18 mouse cellular contexts compared by ENCODE assay signal in genomic region chr7:83869839-83870543, GRCm38 (mm10). TPM values are rescaled to one million over a fixed set of nuclear protein-coding genes. Genes with fewer than 3 reads are reported as not detected.
DNase-seq lines count a peak whose midpoint lies in the region; ATAC-seq and TF ChIP-seq lines count a peak whose summit lies in the region.
"Had no signal": no experiment of that assay in that cellular context is flagged by ENCODE, and none has a peak within 500 bp of the region (broad histone marks: within the 10 kb centered on the region; RNA-seq: fewer than 3 reads in every experiment).

No protein-coding gene starts in this region.

- ATAC-seq in hindbrain, embryonic 12.5 days (ENCODE audit: low FRiP score): peak; percentile 69
- ATAC-seq in hindbrain, postnatal 0 days: no peak
- ATAC-seq in lung, embryonic 16.5 days (ENCODE audit: low read depth): peak; percentile 48
- peak; percentile 29; the same call in 1 of the 2 replicates for ATAC-seq in neural tube, embryonic 12.5 days (ENCODE audit: low FRiP score, low read depth)
- peak; percentile 21; the same call in 1 of the 2 replicates for ATAC-seq in neural tube, embryonic 15.5 days (ENCODE audit: low FRiP score)
- ATAC-seq: activated CD4-positive, CD25-positive, alpha-beta regulatory T cell, adult 4 months; forebrain, embryonic 13.5 days; forebrain, postnatal 0 days; Patski had no signal

- H3K4me2 ChIP-seq in hindbrain, embryonic 12.5 days (replicated peaks): no peak overlapping the region
- no peak overlapping the region for H3K4me2 ChIP-seq in hindbrain, postnatal 0 days (ENCODE audit: low read depth, low read length)
- no peak overlapping the region for H3K4me2 ChIP-seq in lung, embryonic 16.5 days (ENCODE audit: low read depth, low read length)
- no peak overlapping the region for H3K4me2 ChIP-seq in neural tube, embryonic 12.5 days (replicated peaks)
- H3K4me2 ChIP-seq in neural tube, embryonic 15.5 days: no peak overlapping the region
- H3K4me2 ChIP-seq: forebrain, embryonic 13.5 days; heart, embryonic 12.5 days had no signal

- no peaks in the 10 kb centered on the region for H3K36me3 ChIP-seq in hindbrain, embryonic 12.5 days
- H3K36me3 ChIP-seq in hindbrain, postnatal 0 days (ENCODE audit: insufficient read depth, low read length): no peaks in the 10 kb centered on the region
- no peaks in the 10 kb centered on the region for H3K36me3 ChIP-seq in lung, embryonic 16.5 days (ENCODE audit: control insufficient read depth, insufficient read depth, low read length)
- no peaks in the 10 kb centered on the region for H3K36me3 ChIP-seq in neural tube, embryonic 12.5 days
- H3K36me3 ChIP-seq in neural tube, embryonic 15.5 days: no peaks in the 10 kb centered on the region
- H3K36me3 ChIP-seq: heart, embryonic 12.5 days had no signal

- H3K9ac ChIP-seq in hindbrain, embryonic 12.5 days: no peak overlapping the region
- no peak overlapping the region for H3K9ac ChIP-seq in hindbrain, postnatal 0 days (replicated peaks; ENCODE audit: low read length)
- H3K9ac ChIP-seq in lung, embryonic 16.5 days (ENCODE audit: low read length): no peak overlapping the region
- H3K9ac ChIP-seq in neural tube, embryonic 12.5 days: no peak overlapping the region
- H3K9ac ChIP-seq in neural tube, embryonic 15.5 days (replicated peaks): no peak overlapping the region
- H3K9ac ChIP-seq: forebrain, embryonic 13.5 days; forebrain, postnatal 0 days; heart, embryonic 12.5 days had no signal

- WGBS in hindbrain, embryonic 12.5 days: 38% methylated on average over 5 of the region's 5 CpGs
- 31% methylated on average over 5 of the region's 5 CpGs for WGBS in hindbrain, postnatal 0 days
- WGBS in lung, embryonic 16.5 days: 44% methylated on average over 5 of the region's 5 CpGs
- 41% methylated on average over 5 of the region's 5 CpGs for WGBS in neural tube, embryonic 12.5 days
- WGBS in neural tube, embryonic 15.5 days: 31% methylated on average over 5 of the region's 5 CpGs

- no peak for DNase-seq in hindbrain, postnatal 0 days (ENCODE audit: low spot score)
- DNase-seq in lung, postnatal 4 days: no peak
- no peak for DNase-seq in neural tube, embryonic 10.5 days (ENCODE audit: extremely low spot score, low spot score)
- DNase-seq: adrenal gland, adult 2 months; adrenal gland, postnatal 25 days; cerebellum, adult 18-20 months; cerebellum, postnatal 10 days; forebrain, postnatal 0 days; gastrocnemius, postnatal 14 days had no signal

- H3K27me3 ChIP-seq in hindbrain, embryonic 12.5 days: no peaks in the 10 kb centered on the region
- no peaks in the 10 kb centered on the region for H3K27me3 ChIP-seq in hindbrain, postnatal 0 days (ENCODE audit: insufficient read depth, low read length)
- no peaks in the 10 kb centered on the region for H3K27me3 ChIP-seq in lung, embryonic 16.5 days (ENCODE audit: control insufficient read depth, insufficient read depth, low read depth, low read length)
- no peaks in the 10 kb centered on the region for H3K27me3 ChIP-seq in neural tube, embryonic 12.5 days (replicated peaks)
- H3K27me3 ChIP-seq in neural tube, embryonic 15.5 days (replicated peaks): no peaks in the 10 kb centered on the region
- H3K27me3 ChIP-seq: forebrain, embryonic 13.5 days; heart, embryonic 12.5 days; Patski had no signal

- no peak overlapping the region for H3K27ac ChIP-seq in hindbrain, embryonic 12.5 days
- no peak overlapping the region for H3K27ac ChIP-seq in hindbrain, postnatal 0 days
- no peak overlapping the region for H3K27ac ChIP-seq in lung, embryonic 16.5 days (ENCODE audit: low read length)
- no peak overlapping the region for H3K27ac ChIP-seq in neural tube, embryonic 12.5 days
- H3K27ac ChIP-seq in neural tube, embryonic 15.5 days (replicated peaks): no peak overlapping the region
- H3K27ac ChIP-seq: embryonic facial prominence, embryonic 10.5 days; forebrain, embryonic 13.5 days had no signal

- H3K9me3 ChIP-seq in hindbrain, embryonic 12.5 days (replicated peaks): no peaks in the 10 kb centered on the region
- H3K9me3 ChIP-seq in hindbrain, postnatal 0 days (ENCODE audit: low read length): no peaks in the 10 kb centered on the region
- no peaks in the 10 kb centered on the region for H3K9me3 ChIP-seq in lung, embryonic 16.5 days (ENCODE audit: control insufficient read depth, low read length)
- H3K9me3 ChIP-seq in neural tube, embryonic 12.5 days: no peaks in the 10 kb centered on the region
- H3K9me3 ChIP-seq in neural tube, embryonic 15.5 days (replicated peaks): no peaks in the 10 kb centered on the region
- H3K9me3 ChIP-seq: embryonic facial prominence, embryonic 10.5 days; forebrain, embryonic 13.5 days; heart, embryonic 12.5 days had no signal

- no peak for TF ChIP-seq CTCF in hindbrain, postnatal 0 days (IDR thresholded peaks at IDR 0.05; ENCODE audit: low read depth)

- H3K4me1 ChIP-seq in hindbrain, embryonic 12.5 days: peaks cover 5% of the 10 kb centered on the region; the same call in 1 of the 2 replicates
- H3K4me1 ChIP-seq in hindbrain, postnatal 0 days (ENCODE audit: insufficient read depth, low read length): no peaks in the 10 kb centered on the region
- peaks cover 4% of the 10 kb centered on the region for H3K4me1 ChIP-seq in lung, embryonic 16.5 days (replicated peaks; ENCODE audit: control insufficient read depth, insufficient read depth, low read length)
- H3K4me1 ChIP-seq in neural tube, embryonic 12.5 days: no peaks in the 10 kb centered on the region
- no peaks in the 10 kb centered on the region for H3K4me1 ChIP-seq in neural tube, embryonic 15.5 days
- H3K4me1 ChIP-seq: forebrain, embryonic 13.5 days; heart, embryonic 12.5 days had no signal

- no peak overlapping the region for H3K4me3 ChIP-seq in hindbrain, embryonic 12.5 days
- no peak overlapping the region for H3K4me3 ChIP-seq in hindbrain, postnatal 0 days (ENCODE audit: low read length)
- no peak overlapping the region for H3K4me3 ChIP-seq in lung, embryonic 16.5 days (ENCODE audit: low read length)
- no peak overlapping the region for H3K4me3 ChIP-seq in neural tube, embryonic 12.5 days
- no peak overlapping the region for H3K4me3 ChIP-seq in neural tube, embryonic 15.5 days (replicated peaks)
- H3K4me3 ChIP-seq: embryonic facial prominence, embryonic 10.5 days; forebrain, embryonic 13.5 days; heart, embryonic 12.5 days had no signal

RNA-seq across cellular contexts. Expression of gene Tlnrd1, which starts 14.1 kb away (rescaled TPM):
- polyA plus RNA-seq in hindbrain, embryonic 12.5 days (2016; fragmentation: Nextera tagmentation; extraction: Ambion mirVana): 19.0 and 21.8 TPM in 2 replicates
- 54.0 and 65.7 TPM in 2 replicates for total RNA-seq in hindbrain, postnatal 0 days (2014; rRNA removed)
- 8.7 and 9.1 TPM in 2 replicates for polyA plus RNA-seq in hindbrain, postnatal 0 days (2015; fragmentation: Nextera tagmentation; extraction: Ambion mirVana)
- 10.4 and 10.5 TPM in 2 replicates for polyA plus RNA-seq in lung, embryonic 16.5 days (2015; fragmentation: Nextera tagmentation; extraction: Ambion mirVana)
- polyA plus RNA-seq in neural tube, embryonic 12.5 days (2016; fragmentation: Nextera tagmentation; extraction: Ambion mirVana): 21.2 and 23.3 TPM in 2 replicates
- 10.9 TPM in 2 replicates for polyA plus RNA-seq in neural tube, embryonic 15.5 days (2015; fragmentation: Nextera tagmentation; extraction: Ambion mirVana)

RNA-seq across cellular contexts. Expression of gene Mesd, which starts 14.3 kb away (rescaled TPM):
- polyA plus RNA-seq in hindbrain, embryonic 12.5 days (2016; fragmentation: Nextera tagmentation; extraction: Ambion mirVana): 91.1 and 95.7 TPM in 2 replicates
- total RNA-seq in hindbrain, postnatal 0 days (2014; rRNA removed): 20.4 and 24.4 TPM in 2 replicates
- polyA plus RNA-seq in hindbrain, postnatal 0 days (2015; fragmentation: Nextera tagmentation; extraction: Ambion mirVana): 83.8 and 86.5 TPM in 2 replicates
- 118 and 132 TPM in 2 replicates for polyA plus RNA-seq in lung, embryonic 16.5 days (2015; fragmentation: Nextera tagmentation; extraction: Ambion mirVana)
- 79.3 and 83.5 TPM in 2 replicates for polyA plus RNA-seq in neural tube, embryonic 12.5 days (2016; fragmentation: Nextera tagmentation; extraction: Ambion mirVana)
- 61.6 and 75.5 TPM in 2 replicates for polyA plus RNA-seq in neural tube, embryonic 15.5 days (2015; fragmentation: Nextera tagmentation; extraction: Ambion mirVana)
